Mouse (Mus musculus) ES-E14 (cell line): ENCODE results near the gene Stpg2.

ENCODE experiments used
- CHD2 ChIP-seq: IDR thresholded peaks from 2 replicates; pipeline ENCODE4 v1.6.1; 2014; ENCODE audit warnings: mild to moderate bottlenecking, low read depth, low read length, inconsistent platforms
- HCFC1 ChIP-seq: IDR thresholded peaks from 2 replicates; pipeline ENCODE4 v1.6.1; 2012; ENCODE audit warnings: low read length, inconsistent platforms, borderline replicate concordance; ENCODE audit not compliant: insufficient read depth
- MAFK ChIP-seq: IDR thresholded peaks from 2 replicates; pipeline ENCODE4 v1.6.1; 2014; ENCODE audit warnings: mild to moderate bottlenecking, low read depth, low read length, inconsistent platforms; ENCODE audit not compliant: insufficient read depth
- ZC3H11A ChIP-seq: IDR thresholded peaks from 2 replicates; pipeline ENCODE4 v1.6.1; 2012; ENCODE audit warnings: low read depth, mild to moderate bottlenecking, inconsistent platforms, low read length, borderline replicate concordance
- ZNF384 ChIP-seq: IDR thresholded peaks from 2 replicates; pipeline ENCODE4 v1.6.1; 2012; ENCODE audit warnings: low read depth, low read length, inconsistent platforms

GRCm38 (mm10) chr3:139176936-139177335, 28.6 kb upstream of the Stpg2 start:
- TF ChIP-seq CHD2 (no peak), MAFK (no peak), HCFC1 (no peak), ZC3H11A (no peak), ZNF384 (no peak)
